28 mouse cellular contexts compared by ENCODE assay signal in genomic region chr17:5029148-5029547, GRCm38 (mm10). TPM values are rescaled to one million over a fixed set of nuclear protein-coding genes. Genes with fewer than 3 reads are reported as not detected.
DNase-seq lines count a peak whose midpoint lies in the region; ATAC-seq and TF ChIP-seq lines count a peak whose summit lies in the region.
"Had no signal": no experiment of that assay in that cellular context is flagged by ENCODE, and none has a peak within 500 bp of the region (broad histone marks: within the 10 kb centered on the region; RNA-seq: fewer than 3 reads in every experiment).

No protein-coding gene starts in this region.

- H3K9ac ChIP-seq in liver, postnatal 0 days (replicated peaks): no peak overlapping the region
- no peak overlapping the region for H3K9ac ChIP-seq in liver, embryonic 12.5 days
- H3K9ac ChIP-seq: embryonic facial prominence, embryonic 15.5 days; forebrain, embryonic 12.5 days; heart, embryonic 12.5 days; hindbrain, embryonic 13.5 days; liver, embryonic 13.5 days; lung, embryonic 14.5 days had no signal

- no peaks in the 10 kb centered on the region for H3K36me3 ChIP-seq in kidney, adult 2 months (ENCODE audit: control insufficient read depth, insufficient read depth, low read length)
- H3K36me3 ChIP-seq in liver, postnatal 0 days (replicated peaks; ENCODE audit: insufficient read depth, low read length): no peaks in the 10 kb centered on the region
- no peaks in the 10 kb centered on the region for H3K36me3 ChIP-seq in liver, embryonic 12.5 days
- H3K36me3 ChIP-seq: embryonic facial prominence, embryonic 15.5 days; forebrain, embryonic 12.5 days; heart, embryonic 12.5 days; hindbrain, embryonic 13.5 days; liver, embryonic 13.5 days had no signal

- WGBS in kidney, adult 2 months: 60% methylated on average over 4 of the region's 4 CpGs
- WGBS in liver, postnatal 0 days (ENCODE audit: insufficient replicate concordance): 82% methylated on average over 4 of the region's 4 CpGs
- 83% methylated on average over 4 of the region's 4 CpGs for WGBS in liver, embryonic 12.5 days (ENCODE audit: insufficient replicate concordance)

- H3K4me1 ChIP-seq in kidney, adult 2 months (ENCODE audit: control insufficient read depth, insufficient read depth, low read length): peaks cover 21% of the 10 kb centered on the region; the same call in 1 of the 2 replicates
- peaks cover 6% of the 10 kb centered on the region; the same call in 1 of the 2 replicates for H3K4me1 ChIP-seq in liver, postnatal 0 days (ENCODE audit: insufficient read depth)
- peaks cover 28% of the 10 kb centered on the region for H3K4me1 ChIP-seq in liver, embryonic 12.5 days

- peak; percentile 37 for DNase-seq in adrenal gland, postnatal 14 days
- DNase-seq in adrenal gland, adult 2 months: no peak
- DNase-seq in kidney, adult 2 months: no peak
- no peak for DNase-seq in kidney, adult 8-10 months
- no peak for DNase-seq in liver, postnatal 0 days
- DNase-seq: cerebellum, adult 18-20 months; cerebellum, postnatal 25 days; gastrocnemius, postnatal 25 days; heart, adult 11 months; heart, postnatal 4 days; kidney, adult 11 months; kidney, postnatal 10 days; layer of hippocampus, adult 9-11 months; liver, embryonic 13.5 days; lung, embryonic 14.5 days; lung, postnatal 36 days; right cerebral cortex, postnatal 25 days; thymus, adult 18-20 months; thymus, postnatal 25 days had no signal

- H3K27me3 ChIP-seq in kidney, adult 2 months (replicated peaks; ENCODE audit: control insufficient read depth, insufficient read depth, low read length): no peaks in the 10 kb centered on the region
- no peaks in the 10 kb centered on the region for H3K27me3 ChIP-seq in liver, postnatal 0 days (ENCODE audit: insufficient read depth, low read length)
- no peaks in the 10 kb centered on the region for H3K27me3 ChIP-seq in liver, embryonic 12.5 days (replicated peaks)
- H3K27me3 ChIP-seq: embryonic facial prominence, embryonic 15.5 days; forebrain, embryonic 12.5 days; heart, embryonic 12.5 days; hindbrain, embryonic 13.5 days; liver, embryonic 13.5 days had no signal

- no peak for TF ChIP-seq EP300 in liver, postnatal 0 days (IDR thresholded peaks at IDR 0.05; ENCODE audit: low read depth)

- no peak overlapping the region for H3K4me2 ChIP-seq in liver, postnatal 0 days (ENCODE audit: low read depth, low read length)
- H3K4me2 ChIP-seq in liver, embryonic 12.5 days: no peak overlapping the region
- H3K4me2 ChIP-seq: embryonic facial prominence, embryonic 15.5 days; forebrain, embryonic 12.5 days; heart, embryonic 12.5 days; hindbrain, embryonic 13.5 days; liver, embryonic 13.5 days; lung, embryonic 14.5 days; midbrain, embryonic 11.5 days had no signal

- no peak overlapping the region for H3K4me3 ChIP-seq in kidney, adult 2 months (ENCODE audit: insufficient read depth, low read depth, low read length)
- H3K4me3 ChIP-seq in liver, postnatal 0 days (ENCODE audit: low read depth, low read length): no peak overlapping the region
- H3K4me3 ChIP-seq in liver, embryonic 12.5 days: no peak overlapping the region
- H3K4me3 ChIP-seq: embryonic facial prominence, embryonic 10.5 days; embryonic facial prominence, embryonic 15.5 days; forebrain, embryonic 12.5 days; heart, embryonic 12.5 days; hindbrain, embryonic 13.5 days; liver, embryonic 13.5 days had no signal

- TF ChIP-seq CTCF in kidney, adult 2 months (conservative IDR thresholded peaks at IDR 0.05; ENCODE audit: insufficient read depth, insufficient read length, low read depth, low read length): peak; percentile 18; the same call in 1 of the 2 replicates
- TF ChIP-seq CTCF in liver, postnatal 0 days (IDR thresholded peaks at IDR 0.05; ENCODE audit: low read depth): 0 out of 2 replicates have a peak, but pooled peaks have one; percentile 10

- no peak overlapping the region for H3K27ac ChIP-seq in kidney, adult 2 months (ENCODE audit: insufficient read depth, low read depth, low read length)
- H3K27ac ChIP-seq in liver, postnatal 0 days (ENCODE audit: low read depth): no peak overlapping the region
- no peak overlapping the region for H3K27ac ChIP-seq in liver, embryonic 12.5 days
- H3K27ac ChIP-seq: embryonic facial prominence, embryonic 10.5 days; embryonic facial prominence, embryonic 15.5 days; forebrain, embryonic 12.5 days; hindbrain, embryonic 13.5 days; liver, embryonic 13.5 days had no signal

- no peaks in the 10 kb centered on the region for H3K9me3 ChIP-seq in liver, postnatal 0 days (ENCODE audit: low read length)
- no peaks in the 10 kb centered on the region for H3K9me3 ChIP-seq in liver, embryonic 12.5 days (replicated peaks)
- H3K9me3 ChIP-seq: embryonic facial prominence, embryonic 10.5 days; embryonic facial prominence, embryonic 15.5 days; forebrain, embryonic 12.5 days; heart, embryonic 12.5 days; hindbrain, embryonic 13.5 days; liver, embryonic 13.5 days had no signal

- no peak for ATAC-seq in liver, postnatal 0 days
- no peak for ATAC-seq in liver, embryonic 12.5 days
- ATAC-seq in CD4-positive, CD25-positive, alpha-beta regulatory T cell, adult 4 months: no peak
- ATAC-seq: midbrain, embryonic 16.5 days had no signal

- no peak for TF ChIP-seq POLR2A in kidney, adult 2 months (IDR thresholded peaks at IDR 0.05; ENCODE audit: low read depth, low read length)

RNA-seq across cellular contexts. Expression of gene Arid1b, which starts 35.0 kb away (rescaled TPM):
- 70.0 and 75.6 TPM in 2 replicates for total RNA-seq in adrenal gland, postnatal 14 days (2021)
- 10 to 100 TPM; 52.1 to 83.8 TPM for total RNA-seq in adrenal gland, adult 2 months (2021)
- 130 and 174 TPM in 2 replicates for polyA plus RNA-seq in adrenal gland, adult 2 months (2012; rRNA removed)
- polyA plus RNA-seq in kidney, adult 2 months (2012; rRNA removed): 20.6 and 22.0 TPM in 2 replicates
- 1.9 and 2.2 TPM in 2 replicates for polyA plus RNA-seq in liver, postnatal 0 days (2015; fragmentation: Nextera tagmentation; extraction: Ambion mirVana)
- polyA plus RNA-seq in liver, embryonic 12.5 days (2016; fragmentation: Nextera tagmentation; extraction: Ambion mirVana): 5.5 and 5.9 TPM in 2 replicates
- polyA plus RNA-seq in CD4-positive, CD25-positive, alpha-beta regulatory T cell, adult 4 months (2017; shearing (Covaris generic)): 10 to 100 TPM; 12.5 to 16.0 TPM
